Mouse (Mus musculus): ENCODE results near the gene Impg1. TPM values are rescaled to one million over a fixed set of nuclear protein-coding genes. Genes with fewer than 3 reads are reported as not detected.

Gene Impg1
- polyA plus RNA-seq (2015; fragmentation: Nextera tagmentation; extraction: Ambion mirVana) = not detected in 2 replicates

DNA sequence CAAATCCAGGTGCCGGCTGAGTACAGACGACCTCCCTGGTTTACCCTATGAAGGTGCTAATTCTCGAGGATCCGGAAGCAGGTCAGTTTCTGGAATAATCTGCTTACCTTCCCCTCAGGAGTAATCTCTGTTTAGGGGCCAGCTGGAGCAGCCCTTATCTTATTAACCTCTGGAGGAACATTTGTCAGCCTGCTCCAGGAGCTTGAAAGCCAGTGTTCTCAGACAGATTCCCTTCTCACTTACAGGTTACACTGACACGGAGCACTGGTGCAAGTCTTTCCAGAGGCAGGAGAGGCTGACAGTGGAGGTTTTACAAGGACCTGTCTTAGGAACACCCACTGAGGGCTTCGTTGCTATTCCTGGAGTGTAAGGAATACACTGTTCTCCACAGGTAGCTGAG, at the start of gene Impg1:
Gene Impg1, minus strand, starts transcription at position 101 of the 400 bp plus-strand sequence.
- no peak within 1 kb of the TSS for H3K4me2 ChIP-seq
- H3K4me1 ChIP-seq = no peaks in the 10 kb centered on the region
- ATAC-seq (replicated peaks) = no peak
- no peaks in the 10 kb centered on the region for H3K9me3 ChIP-seq
- H3K27me3 ChIP-seq (replicated peaks) = no peaks in the 10 kb centered on the region
- no peak within 1 kb of the TSS for H3K27ac ChIP-seq
- 54% methylated on average over 6 of the region's 6 CpGs for WGBS
- no peaks in the 10 kb centered on the region for H3K36me3 ChIP-seq (replicated peaks)
- H3K9ac ChIP-seq = no peak within 1 kb of the TSS
- no peak within 1 kb of the TSS for H3K4me3 ChIP-seq

DNA sequence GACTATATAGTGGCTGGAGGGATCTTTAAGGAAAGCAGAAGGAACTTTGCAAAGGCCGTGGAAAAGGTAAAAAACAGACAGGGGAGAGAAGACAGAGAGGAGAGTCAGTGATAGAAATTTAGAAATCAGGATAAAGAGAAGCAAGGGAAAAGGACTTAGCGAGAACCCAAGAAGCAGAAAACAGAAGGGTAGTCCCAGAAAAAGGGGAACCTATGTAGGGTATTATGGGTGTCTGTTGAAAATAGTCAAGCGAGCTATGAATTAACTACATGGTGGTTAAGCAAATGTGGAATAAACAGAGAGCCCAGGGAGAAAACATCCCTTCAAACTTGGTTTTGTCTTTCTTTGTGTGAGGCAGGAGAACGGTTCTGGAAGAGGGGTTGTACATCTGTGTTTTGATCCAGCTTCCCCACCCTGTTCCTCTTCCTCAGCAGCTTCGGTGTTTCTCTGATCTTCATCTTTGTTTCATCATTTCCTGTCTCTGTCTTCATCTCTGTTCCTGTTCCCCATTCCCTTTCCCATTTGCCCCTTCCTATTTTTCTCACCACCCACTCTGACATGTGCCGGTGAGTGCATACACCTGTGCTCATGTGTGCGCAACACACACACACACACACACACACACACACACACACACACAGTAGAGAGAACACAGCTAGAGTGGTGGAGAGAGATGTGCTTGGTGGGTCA, 44.3 kb upstream of the Impg1 start:
- Histone ChIP-seq H3K27me3 (replicated peaks) (no peaks in the 10 kb centered on the region), H3K4me2 (no peak overlapping the region), H3K36me3 (replicated peaks) (no peaks in the 10 kb centered on the region), H3K27ac (no peak overlapping the region), H3K4me3 (no peak overlapping the region), H3K4me1 (no peaks in the 10 kb centered on the region), H3K9ac (no peak overlapping the region), H3K9me3 (no peaks in the 10 kb centered on the region)
- ATAC-seq (replicated peaks) = no peak
- WGBS = 85% methylated on average over 7 of the region's 7 CpGs

GRCm38 (mm10) chr9:80504496-80505012, 39.3 kb upstream of the Impg1 start:
- Histone ChIP-seq H3K9me3 (no peaks in the 10 kb centered on the region), H3K4me3 (no peak overlapping the region), H3K4me2 (no peak overlapping the region), H3K36me3 (replicated peaks) (no peaks in the 10 kb centered on the region), H3K27me3 (replicated peaks) (no peaks in the 10 kb centered on the region), H3K4me1 (no peaks in the 10 kb centered on the region), H3K27ac (no peak overlapping the region), H3K9ac (no peak overlapping the region)
- WGBS = 52% methylated on average over 2 of the region's 2 CpGs
- ATAC-seq (replicated peaks) = no peak

DNA sequence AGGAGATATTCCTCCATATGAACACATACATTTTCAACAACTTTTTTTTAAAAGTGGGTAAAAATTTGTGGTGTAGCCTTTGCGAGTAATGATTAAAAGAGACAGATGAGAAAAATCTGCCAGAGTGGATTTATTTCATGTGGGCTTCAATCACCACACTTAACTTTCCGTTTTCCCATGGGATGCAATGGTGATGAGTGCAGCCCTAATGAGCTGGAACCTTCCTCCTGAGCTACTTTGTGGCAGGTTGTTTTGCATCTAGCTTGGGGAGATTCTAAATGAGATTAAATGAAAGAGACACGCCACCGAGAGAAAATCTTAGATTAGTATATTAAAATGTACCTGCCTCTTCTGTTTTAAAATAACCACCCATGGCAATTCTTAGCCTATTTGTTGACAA, 26.3 kb upstream of the Impg1 start:
- no peak overlapping the region for H3K9ac ChIP-seq
- H3K27me3 ChIP-seq (replicated peaks) = no peaks in the 10 kb centered on the region
- H3K36me3 ChIP-seq (replicated peaks) = no peaks in the 10 kb centered on the region
- H3K27ac ChIP-seq = no peak overlapping the region
- H3K4me3 ChIP-seq = no peak overlapping the region
- WGBS = 59% methylated on average over 4 of the region's 4 CpGs
- H3K4me2 ChIP-seq = no peak overlapping the region
- ATAC-seq (replicated peaks) = peak; percentile 80; the same call in 1 of the 2 replicates
- H3K4me1 ChIP-seq = no peaks in the 10 kb centered on the region
- no peaks in the 10 kb centered on the region for H3K9me3 ChIP-seq

DNA sequence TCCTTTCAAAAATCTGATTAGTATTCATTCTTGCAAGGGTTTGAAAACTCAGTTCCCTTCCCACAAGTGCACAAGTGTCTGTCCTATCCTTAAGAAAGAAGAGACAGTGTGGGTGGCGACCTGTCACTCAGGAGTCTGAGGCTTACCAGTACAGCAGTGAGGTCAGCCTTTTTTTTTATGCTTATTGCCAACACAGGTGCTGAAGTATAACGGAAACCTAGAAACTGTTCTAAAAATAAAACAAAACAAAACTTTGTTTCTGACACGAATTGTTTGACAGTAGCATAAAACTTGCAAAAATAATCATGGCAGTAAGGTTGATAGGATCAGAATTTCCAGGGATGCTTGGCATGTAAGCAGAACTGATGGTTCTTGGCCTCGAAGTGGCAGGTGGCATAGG, 4.9 kb downstream of the Impg1 start:
- H3K36me3 ChIP-seq (replicated peaks) = no peaks in the 10 kb centered on the region
- no peak overlapping the region for H3K4me2 ChIP-seq
- no peaks in the 10 kb centered on the region for H3K4me1 ChIP-seq
- H3K4me3 ChIP-seq = no peak overlapping the region
- no peaks in the 10 kb centered on the region for H3K27me3 ChIP-seq (replicated peaks)
- H3K9ac ChIP-seq = no peak overlapping the region
- no peak for ATAC-seq (replicated peaks)
- no peak overlapping the region for H3K27ac ChIP-seq
- H3K9me3 ChIP-seq = no peaks in the 10 kb centered on the region
- WGBS = 78% methylated on average over 4 of the region's 4 CpGs

DNA sequence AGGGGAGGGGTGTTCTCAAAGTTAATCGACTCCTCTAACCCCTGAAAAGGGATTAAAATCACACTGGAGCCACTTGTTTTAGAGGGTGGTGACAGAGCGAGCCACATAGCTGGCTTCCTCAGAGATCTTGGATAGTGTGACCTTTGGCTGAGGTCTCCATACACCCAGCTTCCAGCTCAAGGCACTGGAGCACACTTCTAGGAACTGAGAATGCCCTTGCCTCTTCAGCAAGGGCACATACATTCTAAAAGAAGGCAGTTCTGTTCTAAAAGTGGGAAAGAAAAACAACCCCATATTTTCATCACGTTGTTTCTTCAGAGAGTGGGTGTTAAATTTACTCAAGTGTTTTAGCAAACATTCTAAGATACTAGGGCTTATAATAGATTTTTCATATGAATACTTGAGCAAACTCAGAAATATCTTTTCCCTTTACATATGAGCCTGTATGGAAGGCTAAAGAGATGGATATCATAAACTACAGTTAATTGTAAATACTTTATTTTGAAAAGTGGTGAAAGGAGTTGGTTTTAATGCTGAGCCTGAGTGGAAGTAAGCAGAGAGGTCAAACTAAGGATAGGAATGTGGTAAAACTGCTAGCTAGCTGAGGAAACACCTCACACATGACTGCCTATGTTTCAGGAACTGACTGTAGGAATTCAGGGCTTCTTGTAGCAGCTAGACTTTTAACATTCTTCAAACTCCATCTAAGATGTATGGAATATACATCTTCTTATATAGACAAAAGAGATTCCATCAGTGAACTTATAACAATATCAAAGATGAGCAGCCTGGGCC, 14.6 kb downstream of the Impg1 start:
- ATAC-seq (replicated peaks) = no peak
- Histone ChIP-seq H3K4me3 (no peak overlapping the region), H3K9ac (no peak overlapping the region), H3K36me3 (replicated peaks) (no peaks in the 10 kb centered on the region), H3K4me2 (no peak overlapping the region), H3K4me1 (no peaks in the 10 kb centered on the region), H3K9me3 (no peaks in the 10 kb centered on the region), H3K27ac (no peak overlapping the region), H3K27me3 (replicated peaks) (no peaks in the 10 kb centered on the region)
- 43% methylated on average over 3 of the region's 3 CpGs for WGBS

- H3K4me3 ChIP-seq = no peak overlapping the region
- 59% methylated on average over 5 of the region's 5 CpGs for WGBS
- H3K27ac ChIP-seq = no peak overlapping the region
- no peaks in the 10 kb centered on the region for H3K36me3 ChIP-seq (replicated peaks)
- no peak for ATAC-seq (replicated peaks)
- H3K4me1 ChIP-seq = no peaks in the 10 kb centered on the region
- no peak overlapping the region for H3K9ac ChIP-seq
- no peak overlapping the region for H3K4me2 ChIP-seq
- H3K9me3 ChIP-seq = no peaks in the 10 kb centered on the region
- H3K27me3 ChIP-seq (replicated peaks) = no peaks in the 10 kb centered on the region
Observed at GRCm38 (mm10) chr9:80441096-80441710, 24.1 kb downstream of the Impg1 start.

GRCm38 (mm10) chr9:80391404-80391803, 73.9 kb downstream of the Impg1 start:
- Histone ChIP-seq H3K27ac (no peak overlapping the region), H3K4me3 (no peak overlapping the region), H3K4me1 (no peaks in the 10 kb centered on the region), H3K36me3 (replicated peaks) (no peaks in the 10 kb centered on the region), H3K9ac (no peak overlapping the region), H3K27me3 (replicated peaks) (no peaks in the 10 kb centered on the region), H3K4me2 (no peak overlapping the region), H3K9me3 (no peaks in the 10 kb centered on the region)
- 61% methylated on average over 3 of the region's 3 CpGs for WGBS
- ATAC-seq (replicated peaks) = no peak

GRCm38 (mm10) chr9:80391002-80391401, 74.3 kb downstream of the Impg1 start:
- H3K27ac ChIP-seq = no peak overlapping the region
- no peaks in the 10 kb centered on the region for H3K4me1 ChIP-seq
- no peak overlapping the region for H3K4me3 ChIP-seq
- no peaks in the 10 kb centered on the region for H3K36me3 ChIP-seq (replicated peaks)
- H3K27me3 ChIP-seq (replicated peaks) = no peaks in the 10 kb centered on the region
- WGBS = 27% methylated on average over 5 of the region's 5 CpGs
- no peak overlapping the region for H3K4me2 ChIP-seq
- H3K9me3 ChIP-seq = no peaks in the 10 kb centered on the region
- no peak for ATAC-seq (replicated peaks)
- H3K9ac ChIP-seq = no peak overlapping the region

- H3K4me1 ChIP-seq = no peaks in the 10 kb centered on the region
- WGBS = 95% methylated on average over 3 of the region's 3 CpGs
- no peak overlapping the region for H3K27ac ChIP-seq
- H3K4me2 ChIP-seq = no peak overlapping the region
- no peaks in the 10 kb centered on the region for H3K36me3 ChIP-seq (replicated peaks)
- H3K27me3 ChIP-seq (replicated peaks) = no peaks in the 10 kb centered on the region
- no peak for ATAC-seq (replicated peaks)
- H3K9me3 ChIP-seq = no peaks in the 10 kb centered on the region
- H3K9ac ChIP-seq = no peak overlapping the region
- no peak overlapping the region for H3K4me3 ChIP-seq
Observed at GRCm38 (mm10) chr9:80387890-80388289, 77.4 kb downstream of the Impg1 start.

- ATAC-seq (replicated peaks) = 0 out of 2 replicates have a peak, but pooled peaks have one; percentile 39
- WGBS = 26% methylated on average over 5 of the region's 5 CpGs
- H3K4me1 ChIP-seq = no peaks in the 10 kb centered on the region
- no peaks in the 10 kb centered on the region for H3K27me3 ChIP-seq (replicated peaks)
- no peaks in the 10 kb centered on the region for H3K36me3 ChIP-seq (replicated peaks)
- H3K4me2 ChIP-seq = no peak overlapping the region
- no peak overlapping the region for H3K4me3 ChIP-seq
- no peak overlapping the region for H3K9ac ChIP-seq
- no peak overlapping the region for H3K27ac ChIP-seq
- no peaks in the 10 kb centered on the region for H3K9me3 ChIP-seq
Observed at GRCm38 (mm10) chr9:80386492-80386891, 78.8 kb downstream of the Impg1 start.

DNA sequence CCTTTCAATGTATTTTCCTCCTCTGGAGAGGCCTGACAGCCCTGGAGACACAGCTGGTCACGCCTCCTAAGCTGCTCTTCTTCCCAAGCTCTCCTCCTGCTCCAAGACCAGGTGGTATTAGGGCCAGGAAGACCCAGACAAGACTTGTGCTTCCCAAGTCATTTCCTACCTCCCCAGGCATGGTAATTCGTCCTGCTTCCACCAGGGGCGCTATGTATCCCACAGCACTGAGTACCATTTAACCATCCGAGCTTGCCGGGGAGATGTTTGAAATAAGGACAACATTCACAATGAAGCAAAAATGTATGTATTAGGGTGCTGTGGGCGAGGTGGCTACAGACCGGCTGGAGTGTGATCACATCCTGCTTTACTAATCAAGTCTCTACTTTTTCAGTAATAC, 79.3 kb downstream of the Impg1 start:
- H3K9ac ChIP-seq = no peak overlapping the region
- no peaks in the 10 kb centered on the region for H3K9me3 ChIP-seq
- no peak overlapping the region for H3K27ac ChIP-seq
- H3K27me3 ChIP-seq (replicated peaks) = no peaks in the 10 kb centered on the region
- no peaks in the 10 kb centered on the region for H3K36me3 ChIP-seq (replicated peaks)
- ATAC-seq (replicated peaks) = no peak
- H3K4me2 ChIP-seq = no peak overlapping the region
- no peaks in the 10 kb centered on the region for H3K4me1 ChIP-seq
- no peak overlapping the region for H3K4me3 ChIP-seq
- 47% methylated on average over 7 of the region's 7 CpGs for WGBS
